Mouse (Mus musculus): ENCODE data around the gene U2af1.

DNA sequence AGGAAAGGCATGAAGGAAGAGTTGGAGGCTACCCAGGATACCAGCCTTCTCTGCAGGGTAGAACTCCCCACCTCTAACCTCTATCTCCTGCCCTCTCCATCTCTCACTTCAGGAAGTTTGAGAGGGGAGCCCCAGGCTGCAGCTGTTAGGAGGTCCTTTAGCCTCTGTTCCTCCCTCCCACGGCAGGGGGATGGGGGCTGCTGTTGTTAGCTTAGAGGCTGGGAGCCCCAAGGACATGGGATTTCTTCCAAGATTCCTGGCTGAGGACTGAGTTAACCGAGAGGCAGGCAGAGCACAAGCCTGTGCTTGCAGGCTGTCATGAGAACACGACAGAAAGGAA is 27.5 kb upstream of the U2af1 start:
- TF ChIP-seq CTCF (IDR thresholded peaks at IDR 0.05; ENCODE audit: low read depth) (no peak), EP300 (IDR thresholded peaks at IDR 0.05; ENCODE audit: low read depth) (no peak)

Measured in liver, postnatal 0 days (tissue).